Mouse (Mus musculus) subcutaneous adipose tissue, adult 2 months (tissue): ENCODE data around the gene Nfkbiz. TPM values are rescaled to one million over a fixed set of nuclear protein-coding genes. Genes with fewer than 3 reads are reported as not detected.

Experiments used
- polyA plus RNA-seq: library from polyadenylated mRNA; depleted of rRNA; stranded (reverse); fragments of >200 nt; gene quantifications from 2 replicates; pipeline ENCODE4 v1.2.3, GENCODE M21; 2012; ENCODE audit warnings: low replicate concordance; rRNA removed

Gene Nfkbiz
- polyA plus RNA-seq = 5.6 and 11.7 TPM in 2 replicates

DNA sequence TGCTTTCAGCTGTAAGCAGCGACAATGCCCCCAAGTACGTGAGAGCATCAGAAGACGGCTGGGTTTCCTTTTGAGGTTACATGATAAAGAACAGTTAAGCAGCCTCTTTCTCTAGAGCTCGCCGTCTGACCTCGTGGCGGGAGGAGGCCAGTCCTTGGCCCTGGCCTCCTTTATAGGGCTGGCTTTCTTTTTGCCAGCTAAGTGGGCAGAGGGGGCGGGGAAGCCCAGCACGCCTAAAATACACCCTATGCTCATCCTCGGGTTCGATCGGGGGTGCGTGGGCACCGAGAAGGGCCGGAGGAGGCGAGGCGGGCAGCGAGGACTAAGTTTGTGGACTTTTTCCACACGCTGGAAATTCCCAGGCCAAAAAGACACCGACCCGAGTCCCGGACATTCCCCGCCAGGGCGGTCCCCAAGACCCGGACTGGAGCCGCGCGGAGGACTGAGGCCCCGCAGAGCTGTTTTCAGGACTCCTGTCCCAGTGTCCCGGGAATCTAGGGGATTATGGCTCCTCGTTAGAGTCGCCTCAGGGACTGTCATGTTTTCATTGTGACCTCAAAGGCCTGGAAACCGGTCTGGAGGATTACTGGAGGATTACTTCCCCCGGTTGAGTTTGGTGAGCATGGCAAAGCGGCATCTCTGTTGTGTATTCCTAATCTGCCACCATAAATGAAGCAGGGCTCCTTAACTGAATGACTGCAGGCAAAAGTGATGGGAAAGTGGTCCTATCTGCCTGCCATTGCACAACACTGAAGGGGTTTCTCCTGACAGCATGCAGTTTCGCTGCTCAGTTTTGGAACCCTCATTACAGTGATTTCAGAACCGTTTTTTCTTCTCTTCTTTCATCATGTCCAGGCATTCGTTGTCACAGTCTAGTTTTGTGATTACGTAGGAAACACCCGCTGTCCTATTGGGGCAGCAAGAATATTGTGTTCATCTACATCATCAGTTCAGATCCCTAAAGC, at the start of gene Nfkbiz:
Gene Nfkbiz (minus strand): TSS at position 390 of the 965 bp plus-strand sequence.

Other genes with a start within 250 kb of the Nfkbiz start
- gene Nxpe3, start 56.4 kb upstream of the Nfkbiz start, polyA plus RNA-seq = 0.39 and 1.4 TPM in 2 replicates
- gene Cep97, start 96.0 kb upstream of the Nfkbiz start, polyA plus RNA-seq = 0.79 and 1.5 TPM in 2 replicates
- gene Rpl24, start 127.4 kb upstream of the Nfkbiz start, polyA plus RNA-seq = 137 and 208 TPM in 2 replicates
- 2.8 and 5.6 TPM in 2 replicates for gene Zbtb11, start 135.0 kb upstream of the Nfkbiz start, polyA plus RNA-seq
- gene Pcnp, start 190.8 kb upstream of the Nfkbiz start, polyA plus RNA-seq = 19.4 and 25.6 TPM in 2 replicates
- 2.0 and 4.0 TPM in 2 replicates for gene Trmt10c, start 198.9 kb upstream of the Nfkbiz start, polyA plus RNA-seq
- gene Senp7, start 209.4 kb upstream of the Nfkbiz start, polyA plus RNA-seq = 3.5 and 5.7 TPM in 2 replicates